Mouse (Mus musculus): ENCODE results near the gene Exoc3l4.

- TF ChIP-seq CTCF (IDR thresholded peaks at IDR 0.05; ENCODE audit: low read depth) (peak; percentile 32), EP300 (optimal IDR thresholded peaks at IDR 0.05) (no peak)
Observed at GRCm38 (mm10) chr12:111454021-111454420, 37.2 kb downstream of the Exoc3l4 start.

Measured in stomach, postnatal 0 days (tissue).